Mouse (Mus musculus) brain, embryonic 14.5 days (tissue): Measurements from ENCODE around the gene Flrt1.

Source experiments
- CTCF ChIP-seq: fragments of 200-500 bp; IDR thresholded peaks from 2 replicates; pipeline ENCODE4 v1.5.1; 2012; ENCODE audit warnings: inconsistent platforms, mild to moderate bottlenecking, moderate library complexity, borderline replicate concordance; ENCODE audit not compliant: insufficient read depth, insufficient read length; ENCODE audit errors: extremely low read depth
- POLR2A ChIP-seq: fragments of 200-500 bp; IDR thresholded peaks from 2 replicates; pipeline ENCODE4 v1.6.1; 2012; ENCODE audit warnings: mild to moderate bottlenecking, inconsistent platforms, borderline replicate concordance; ENCODE audit not compliant: poor library complexity, insufficient read depth, insufficient read length, severe bottlenecking; ENCODE audit errors: extremely low read depth

DNA sequence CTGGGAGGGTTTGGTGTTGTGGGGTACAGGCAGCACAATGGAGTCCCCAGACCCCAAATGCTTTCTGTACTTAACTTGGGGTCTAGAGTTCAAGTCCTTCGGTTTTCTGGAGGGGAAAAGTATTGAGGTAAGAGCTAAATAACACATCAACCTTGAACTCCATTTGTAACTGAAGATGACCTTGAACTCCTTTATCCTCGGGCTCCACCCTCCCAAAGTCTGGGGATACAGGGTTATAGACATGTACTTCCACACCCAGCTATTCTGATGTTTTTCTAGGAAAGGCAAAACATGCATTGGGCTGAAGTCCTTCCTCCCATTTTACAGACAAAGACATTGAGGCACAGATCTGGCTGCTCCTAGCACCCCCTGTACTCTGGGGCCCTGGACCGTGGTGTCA, 38.9 kb upstream of the Flrt1 start:
- TF ChIP-seq CTCF (no peak), POLR2A (no peak)
